Mouse (Mus musculus) intestine, embryonic 15.5 days (tissue): ENCODE results near the gene Kcne1l. TPM values are rescaled to one million over a fixed set of nuclear protein-coding genes. Genes with fewer than 3 reads are reported as not detected.

Source experiments
- ATAC-seq: fragments of 200-750 bp; cut with Nextera tagmentation; 2 replicates; pipeline ENCODE4 v1.8.0; 2017; ENCODE audit warnings: moderate TSS enrichment, moderate library complexity
- H3K27ac ChIP-seq: fragments of 300-500 bp; sonication (generic); 2 replicates; pipeline ENCODE4 v1.5.1; 2015; ENCODE audit warnings: mild to moderate bottlenecking, inconsistent platforms
- H3K27me3 ChIP-seq: fragments of 300-500 bp; sonication (generic); replicated peaks from 2 replicates; pipeline ENCODE4 v1.6.1; 2015; ENCODE audit warnings: inconsistent platforms
- H3K36me3 ChIP-seq: fragments of 300-500 bp; sonication (generic); 2 replicates; pipeline ENCODE4 v1.6.1; 2015; ENCODE audit warnings: inconsistent platforms
- H3K4me1 ChIP-seq: fragments of 300-500 bp; sonication (generic); replicated peaks from 2 replicates; pipeline ENCODE4 v1.6.1; 2015; ENCODE audit warnings: inconsistent platforms
- H3K4me2 ChIP-seq: fragments of 300-500 bp; sonication (generic); replicated peaks from 2 replicates; pipeline ENCODE4 v1.6.1; 2015; ENCODE audit warnings: mild to moderate bottlenecking, inconsistent platforms
- H3K4me3 ChIP-seq: fragments of 300-500 bp; sonication (generic); replicated peaks from 2 replicates; pipeline ENCODE4 v1.5.1; 2015; ENCODE audit warnings: inconsistent platforms
- H3K9ac ChIP-seq: fragments of 300-500 bp; sonication (generic); 2 replicates; pipeline ENCODE4 v1.6.1; 2015; ENCODE audit warnings: inconsistent platforms
- H3K9me3 ChIP-seq: fragments of 300-500 bp; sonication (generic); 2 replicates; pipeline ENCODE4 v1.6.1; 2016; ENCODE audit warnings: inconsistent platforms
- WGBS: fragments of 180-500 bp; shearing (Covaris S2); methylation state at CpG from one replicate; pipeline ENCODE4 v1.1.7; 2015; 5-methylcytosine and 5-hydroxymethylcytosine counted together
- polyA plus RNA-seq: library from polyadenylated mRNA; unstranded; fragments of >200 nt; fragmentation: Nextera tagmentation; extraction: Ambion mirVana; gene quantifications from 2 replicates; pipeline ENCODE4 v1.2.1, GENCODE M21; 2015

Gene Kcne1l
- polyA plus RNA-seq: 30.2 and 35.5 TPM in 2 replicates

DNA sequence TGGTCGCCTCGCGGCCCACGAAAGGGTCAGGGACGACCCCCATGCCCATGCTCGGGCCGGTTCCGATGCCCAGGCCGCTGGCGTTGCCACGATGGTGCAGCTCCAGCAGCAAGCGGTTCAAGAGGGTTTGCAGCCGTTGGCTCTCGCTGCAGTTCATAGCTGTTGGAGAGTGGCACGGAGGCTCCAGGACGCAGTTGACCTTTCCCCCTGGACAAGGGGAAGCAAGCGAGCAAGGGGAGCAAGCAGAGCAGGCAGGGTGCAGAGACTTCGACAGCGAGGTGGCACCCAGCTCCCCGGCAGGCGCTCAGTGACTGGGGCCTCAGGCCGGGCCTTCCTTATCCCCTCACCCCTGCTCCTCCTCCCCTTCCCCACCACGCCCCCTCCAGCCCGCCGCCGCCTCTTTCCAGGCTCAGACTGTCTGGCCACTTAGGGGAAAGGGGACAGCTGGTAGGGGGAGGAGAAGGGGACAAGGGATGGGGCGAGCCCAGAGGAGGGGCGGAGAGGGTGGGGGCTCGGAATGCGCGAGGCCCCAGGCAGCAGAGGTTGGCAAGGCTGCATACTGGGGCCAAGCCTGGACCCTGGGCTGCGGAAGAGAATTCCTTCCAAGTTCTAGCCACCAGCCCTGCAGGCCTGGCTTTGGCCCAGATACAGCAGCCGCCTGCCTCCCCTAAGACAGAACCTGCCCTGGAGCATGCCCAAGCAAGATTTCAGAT, at the start of gene Kcne1l:
Gene Kcne1l, minus strand, starts transcription at position 426 of the 713 bp plus-strand sequence.
- no peak within 1 kb of the TSS for H3K9ac ChIP-seq
- H3K9me3 ChIP-seq: no peaks in the 10 kb centered on the region
- H3K4me1 ChIP-seq: peaks cover 3% of the 10 kb centered on the region; the same call in 1 of the 2 replicates
- H3K27me3 ChIP-seq: peaks cover 10% of the 10 kb centered on the region
- H3K27ac ChIP-seq: no peak within 1 kb of the TSS
- 46% methylated on average over 28 of the region's 33 CpGs for WGBS
- peak within 1 kb of the TSS; percentile 29 for H3K4me3 ChIP-seq
- peak within 1 kb of the TSS; percentile 57 for H3K4me2 ChIP-seq
- ATAC-seq: peak; percentile 73
- no peaks in the 10 kb centered on the region for H3K36me3 ChIP-seq

DNA sequence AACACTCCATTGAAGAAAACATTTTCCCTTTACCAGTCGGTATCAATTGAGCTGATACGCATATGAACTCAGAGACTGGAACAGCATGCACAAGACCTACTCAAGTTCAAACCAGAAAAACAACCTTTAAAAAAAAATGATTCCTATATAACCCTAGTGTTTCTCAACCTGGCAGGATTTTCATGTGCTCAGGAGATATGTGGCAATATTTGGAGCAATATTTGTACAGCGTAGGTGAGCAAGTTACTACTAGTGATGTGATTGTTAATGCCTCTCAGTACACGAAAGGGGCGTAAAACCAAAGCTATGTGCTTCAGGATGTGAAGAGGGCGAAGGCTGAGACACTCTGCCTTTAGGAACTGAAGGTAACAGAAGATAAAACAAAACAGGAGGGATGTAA, 30.1 kb upstream of the Kcne1l start:
- WGBS: 92% methylated on average over 6 of the region's 6 CpGs
- no peaks in the 10 kb centered on the region for H3K36me3 ChIP-seq
- no peaks in the 10 kb centered on the region for H3K27me3 ChIP-seq
- H3K9ac ChIP-seq: no peak overlapping the region
- H3K4me1 ChIP-seq: no peaks in the 10 kb centered on the region
- no peak overlapping the region for H3K27ac ChIP-seq
- H3K4me3 ChIP-seq: no peak overlapping the region
- ATAC-seq: no peak
- H3K9me3 ChIP-seq: no peaks in the 10 kb centered on the region
- no peak overlapping the region for H3K4me2 ChIP-seq

DNA sequence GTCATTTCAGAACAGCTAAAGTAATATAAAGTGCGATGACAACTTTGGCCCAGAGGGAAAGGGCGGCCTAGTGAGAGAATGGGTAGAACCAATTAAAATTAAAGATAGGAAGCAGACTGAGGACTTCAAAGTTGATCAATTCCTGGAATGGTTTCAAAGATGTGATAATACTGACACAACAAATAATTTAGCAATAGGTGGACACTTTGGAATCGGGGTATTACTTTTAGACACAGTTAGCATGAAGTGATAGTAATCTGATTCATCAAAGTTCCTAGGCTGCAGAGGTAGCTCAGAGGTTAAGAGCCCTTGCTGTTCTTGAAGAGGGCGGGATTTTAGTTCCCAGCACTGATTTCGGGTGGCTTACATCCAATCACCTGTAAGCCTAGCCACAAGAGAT, 29.4 kb upstream of the Kcne1l start:
- H3K4me3 ChIP-seq: no peak overlapping the region
- H3K27me3 ChIP-seq: no peaks in the 10 kb centered on the region
- no peak overlapping the region for H3K4me2 ChIP-seq
- no peaks in the 10 kb centered on the region for H3K4me1 ChIP-seq
- no peaks in the 10 kb centered on the region for H3K36me3 ChIP-seq
- ATAC-seq: no peak
- H3K9me3 ChIP-seq: no peaks in the 10 kb centered on the region
- WGBS: 89% methylated on average over 5 of the region's 5 CpGs
- no peak overlapping the region for H3K27ac ChIP-seq
- no peak overlapping the region for H3K9ac ChIP-seq

DNA sequence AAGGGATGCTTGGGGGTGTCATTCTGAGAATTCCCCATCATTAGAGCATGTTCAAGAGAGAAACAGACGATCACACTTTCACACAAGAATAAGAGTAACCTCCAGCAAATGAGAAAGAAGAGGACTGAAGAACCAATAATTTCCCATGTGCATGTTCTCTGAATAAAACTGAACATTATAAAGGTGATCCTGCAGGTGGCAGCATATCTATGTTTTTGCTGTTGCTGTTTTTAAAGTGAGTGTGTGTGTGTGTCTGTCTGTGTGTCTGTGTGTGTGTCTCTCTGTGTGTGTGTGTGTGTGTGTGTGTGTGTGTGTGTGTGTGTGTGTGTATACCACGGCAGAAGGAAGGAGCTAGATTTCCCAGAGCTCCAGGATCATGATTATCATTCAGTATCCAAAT, 19.7 kb upstream of the Kcne1l start:
- Histone ChIP-seq H3K9ac (no peak overlapping the region), H3K4me1 (no peaks in the 10 kb centered on the region), H3K27ac (no peak overlapping the region), H3K27me3 (no peaks in the 10 kb centered on the region), H3K4me2 (no peak overlapping the region), H3K36me3 (no peaks in the 10 kb centered on the region), H3K4me3 (no peak overlapping the region), H3K9me3 (no peaks in the 10 kb centered on the region)
- WGBS: 69% methylated on average over 2 of the region's 2 CpGs
- ATAC-seq: no peak

DNA sequence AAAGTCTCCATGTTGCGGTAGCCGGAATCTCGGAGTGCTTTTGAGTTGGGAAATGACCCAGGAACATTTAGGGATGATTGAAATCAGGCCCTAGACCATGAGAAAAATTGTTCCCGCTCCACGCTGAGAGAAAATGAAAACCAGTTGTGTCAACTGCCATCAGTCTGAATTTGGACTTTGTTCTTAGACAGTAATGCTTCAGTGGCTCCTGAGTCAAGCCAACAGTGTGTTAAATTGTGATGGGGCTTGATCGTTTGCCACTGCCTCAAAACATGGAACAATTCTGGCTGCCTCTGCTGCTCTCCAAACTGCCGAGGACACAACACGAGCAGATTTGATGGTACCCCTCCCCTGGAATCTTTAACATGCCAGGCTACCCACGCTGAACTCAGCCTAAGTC, 10.0 kb upstream of the Kcne1l start:
- H3K27ac ChIP-seq: no peak overlapping the region
- 83% methylated on average over 9 of the region's 9 CpGs for WGBS

DNA sequence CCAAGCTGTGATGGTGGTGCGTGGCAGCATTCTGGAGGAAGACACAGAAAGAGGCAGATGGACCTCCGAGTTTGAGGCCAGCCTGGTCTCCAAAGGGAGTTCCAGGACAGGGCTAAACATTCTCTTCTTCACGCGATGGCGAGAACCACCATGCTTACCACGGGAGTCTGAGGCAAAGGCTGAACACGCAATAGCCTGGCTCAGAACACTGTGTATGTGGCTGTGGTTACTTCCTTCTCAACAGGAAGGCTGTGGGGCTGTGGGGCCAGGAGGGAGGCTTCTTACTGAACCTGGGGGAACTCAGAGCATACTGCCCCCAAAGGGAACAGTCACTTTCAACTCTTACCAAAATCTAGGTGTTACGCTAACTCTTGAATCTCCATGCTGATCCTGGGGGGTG, 9.2 kb upstream of the Kcne1l start:
- H3K4me3 ChIP-seq: no peak overlapping the region
- no peaks in the 10 kb centered on the region for H3K9me3 ChIP-seq
- 83% methylated on average over 8 of the region's 8 CpGs for WGBS
- H3K4me1 ChIP-seq: no peaks in the 10 kb centered on the region
- H3K27ac ChIP-seq: no peak overlapping the region
- ATAC-seq: no peak
- H3K4me2 ChIP-seq: no peak overlapping the region
- no peaks in the 10 kb centered on the region for H3K36me3 ChIP-seq
- H3K9ac ChIP-seq: no peak overlapping the region
- no peaks in the 10 kb centered on the region for H3K27me3 ChIP-seq

More for the DNA sequence above, 10.0 kb upstream of the Kcne1l start:
- no peaks in the 10 kb centered on the region for H3K27me3 ChIP-seq
- no peaks in the 10 kb centered on the region for H3K4me1 ChIP-seq
- H3K36me3 ChIP-seq: no peaks in the 10 kb centered on the region
- no peaks in the 10 kb centered on the region for H3K9me3 ChIP-seq
- no peak overlapping the region for H3K9ac ChIP-seq
- ATAC-seq: no peak
- no peak overlapping the region for H3K4me3 ChIP-seq
- no peak overlapping the region for H3K4me2 ChIP-seq

DNA sequence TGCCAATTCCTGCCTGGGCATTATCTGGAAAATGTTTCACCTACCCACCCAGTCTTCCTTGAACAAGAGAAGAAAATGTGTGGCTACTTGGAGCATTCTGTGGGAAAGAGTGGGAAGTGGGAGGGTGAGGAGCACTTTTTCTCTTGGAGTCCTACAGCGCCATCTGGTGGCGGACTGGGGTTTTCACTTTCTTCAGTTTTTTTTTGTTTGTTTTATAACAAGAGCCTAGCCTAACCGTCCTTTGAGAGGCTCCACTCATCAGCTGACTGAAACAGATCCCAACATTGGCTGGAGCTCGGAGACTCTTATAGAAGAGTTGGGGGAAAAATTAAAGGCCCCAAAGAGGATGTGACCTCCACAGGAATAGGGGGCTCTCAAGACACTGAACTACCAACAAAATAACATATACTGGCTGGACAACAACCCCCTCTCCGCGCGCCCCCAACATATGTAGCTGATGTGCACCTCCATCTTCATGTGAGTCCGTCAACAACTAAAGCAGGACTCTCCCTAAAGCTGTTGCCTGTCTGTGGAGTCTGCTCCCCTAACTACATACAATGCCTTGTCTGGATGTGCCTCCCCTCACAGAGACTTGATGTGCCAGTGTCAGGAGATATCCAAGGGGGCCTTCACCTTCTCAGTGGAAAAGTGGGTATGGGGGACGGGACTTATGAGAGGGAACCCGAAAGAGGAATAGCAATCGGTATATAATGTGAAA, 8.4 kb upstream of the Kcne1l start:
- Histone ChIP-seq H3K36me3 (no peaks in the 10 kb centered on the region), H3K27ac (no peak overlapping the region), H3K9ac (no peak overlapping the region), H3K9me3 (no peaks in the 10 kb centered on the region), H3K4me3 (no peak overlapping the region), H3K4me1 (no peaks in the 10 kb centered on the region), H3K27me3 (no peaks in the 10 kb centered on the region), H3K4me2 (no peak overlapping the region)
- ATAC-seq: no peak
- WGBS: 53% methylated on average over 11 of the region's 11 CpGs

DNA sequence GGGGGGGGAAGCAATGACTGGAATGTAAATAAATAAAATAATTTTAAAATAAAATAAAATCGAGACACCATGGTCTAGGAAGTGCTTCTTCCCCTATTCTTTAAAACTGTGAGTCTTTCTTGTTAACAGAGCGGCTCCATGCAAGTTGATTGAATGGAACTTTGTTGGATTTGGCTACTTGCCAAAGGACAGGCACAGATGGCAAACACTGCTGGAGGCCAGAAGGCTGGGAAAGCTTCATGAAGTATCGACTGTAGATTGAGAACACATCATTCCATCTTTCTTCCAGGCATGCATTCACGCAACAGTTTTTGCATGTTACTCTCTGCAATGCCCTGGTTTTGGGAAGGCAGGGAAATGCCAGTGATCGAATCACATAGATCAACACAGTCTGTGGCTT, 4.3 kb upstream of the Kcne1l start:
- peak; percentile 63; the same call in 1 of the 2 replicates for ATAC-seq
- 57% methylated on average over 5 of the region's 5 CpGs for WGBS

DNA sequence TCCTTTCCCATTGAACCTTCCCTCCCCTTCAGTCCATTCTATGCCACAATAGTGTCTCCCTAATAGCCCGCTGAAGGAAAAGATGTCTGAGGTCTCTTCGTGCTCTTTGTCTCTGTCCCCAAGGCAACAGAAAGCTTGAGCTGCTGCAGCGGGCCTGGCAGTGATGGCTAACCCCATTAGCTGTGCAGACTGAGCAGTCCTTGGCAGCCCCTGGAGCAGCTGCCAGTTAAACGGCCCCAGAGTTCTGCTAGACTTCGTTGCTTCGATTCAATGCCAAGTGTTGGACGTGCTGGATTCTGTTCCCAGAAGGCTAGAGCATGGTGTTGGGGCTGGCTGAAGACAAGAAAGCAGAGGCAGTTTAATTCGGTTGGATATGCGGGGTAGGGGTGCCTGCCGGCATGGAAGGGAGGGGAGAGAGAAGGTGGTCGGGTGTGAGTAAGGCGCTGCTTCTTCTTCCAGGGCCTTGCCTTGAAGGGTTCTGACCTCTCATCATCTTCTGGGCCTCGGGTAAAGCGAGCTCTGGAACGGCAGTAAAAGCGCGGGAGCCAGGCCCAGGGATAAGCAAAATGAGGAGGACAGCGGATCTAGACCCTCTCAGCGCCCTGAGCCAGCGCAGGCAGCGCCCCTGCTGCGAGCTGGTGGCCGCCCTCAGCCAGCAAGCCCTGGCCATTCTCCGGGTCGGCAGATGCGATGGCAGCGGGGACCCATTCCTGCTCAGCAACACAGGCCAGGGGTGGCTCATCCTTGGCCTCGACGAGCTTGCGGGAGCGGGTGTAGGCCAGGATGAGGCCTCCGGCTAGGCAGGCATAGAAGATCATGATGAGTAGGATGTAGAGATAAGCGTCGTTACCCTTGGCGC, 855 bp downstream of the Kcne1l start:
- ATAC-seq: peak; percentile 56
- peak overlapping the region; percentile 29 for H3K4me3 ChIP-seq
- H3K27me3 ChIP-seq: peaks cover 10% of the 10 kb centered on the region
- 49% methylated on average over 35 of the region's 35 CpGs for WGBS
- peaks cover 3% of the 10 kb centered on the region; the same call in 1 of the 2 replicates for H3K4me1 ChIP-seq
- peak overlapping the region; percentile 57 for H3K4me2 ChIP-seq
- no peaks in the 10 kb centered on the region for H3K9me3 ChIP-seq
- H3K36me3 ChIP-seq: no peaks in the 10 kb centered on the region
- H3K27ac ChIP-seq: no peak overlapping the region
- H3K9ac ChIP-seq: no peak overlapping the region

More for the DNA sequence above, 4.3 kb upstream of the Kcne1l start:
- H3K4me3 ChIP-seq: no peak overlapping the region
- peaks cover 3% of the 10 kb centered on the region; the same call in 1 of the 2 replicates for H3K4me1 ChIP-seq
- H3K36me3 ChIP-seq: no peaks in the 10 kb centered on the region
- H3K9ac ChIP-seq: no peak overlapping the region
- no peak overlapping the region for H3K4me2 ChIP-seq
- no peak overlapping the region for H3K27ac ChIP-seq
- peaks cover 7% of the 10 kb centered on the region; the same call in 1 of the 2 replicates for H3K27me3 ChIP-seq
- H3K9me3 ChIP-seq: no peaks in the 10 kb centered on the region

DNA sequence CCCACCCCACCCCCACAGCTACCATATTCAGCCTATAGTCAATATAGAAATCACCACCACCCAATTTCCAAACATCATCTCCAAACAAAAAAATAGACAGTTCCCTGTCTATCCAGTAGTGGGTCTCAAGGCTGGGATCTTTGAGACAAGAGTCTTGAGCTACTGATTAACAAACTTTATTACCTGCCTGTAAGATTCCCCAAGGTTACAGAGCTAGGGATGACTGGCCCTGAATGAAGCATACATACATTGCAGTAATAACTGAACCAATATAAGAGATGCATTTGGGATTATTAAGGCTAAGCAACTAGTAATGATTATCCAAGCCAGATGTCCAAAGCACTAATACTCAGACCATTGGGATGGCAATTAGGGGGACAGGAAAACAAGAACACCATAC, 1.5 kb downstream of the Kcne1l start:
- Histone ChIP-seq H3K27ac (no peak overlapping the region), H3K36me3 (no peaks in the 10 kb centered on the region), H3K4me2 (peak overlapping the region; percentile 57; the same call in 1 of the 2 replicates), H3K9ac (no peak overlapping the region), H3K27me3 (peaks cover 10% of the 10 kb centered on the region), H3K4me1 (peaks cover 3% of the 10 kb centered on the region; the same call in 1 of the 2 replicates), H3K4me3 (no peak overlapping the region), H3K9me3 (no peaks in the 10 kb centered on the region)
- peak; percentile 82 for ATAC-seq

DNA sequence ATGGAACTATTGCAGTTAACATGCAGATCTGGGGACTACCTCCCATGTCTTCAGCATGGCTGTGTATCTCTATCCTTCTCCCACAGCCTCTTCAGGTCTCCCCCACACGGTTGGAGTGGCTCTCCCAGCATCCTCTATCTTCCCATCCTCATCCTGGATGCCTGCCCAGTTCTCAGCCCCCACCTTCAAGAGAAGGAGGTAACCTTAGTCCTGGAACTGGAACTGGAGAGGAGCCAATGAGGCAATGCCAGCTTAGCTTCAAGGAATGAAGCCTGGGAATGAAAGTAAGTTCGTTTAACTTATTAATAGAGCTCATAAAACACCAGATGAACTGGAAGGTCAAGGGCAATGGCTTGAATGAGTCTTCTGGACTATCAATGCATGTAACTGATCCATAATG, 2.6 kb downstream of the Kcne1l start:
- Histone ChIP-seq H3K9ac (no peak overlapping the region), H3K4me3 (no peak overlapping the region), H3K27ac (no peak overlapping the region), H3K4me2 (no peak overlapping the region), H3K36me3 (no peaks in the 10 kb centered on the region), H3K9me3 (no peaks in the 10 kb centered on the region), H3K4me1 (peaks cover 3% of the 10 kb centered on the region; the same call in 1 of the 2 replicates), H3K27me3 (peaks cover 10% of the 10 kb centered on the region)
- WGBS: 37% methylated on average over 2 of the region's 2 CpGs
- no peak for ATAC-seq

DNA sequence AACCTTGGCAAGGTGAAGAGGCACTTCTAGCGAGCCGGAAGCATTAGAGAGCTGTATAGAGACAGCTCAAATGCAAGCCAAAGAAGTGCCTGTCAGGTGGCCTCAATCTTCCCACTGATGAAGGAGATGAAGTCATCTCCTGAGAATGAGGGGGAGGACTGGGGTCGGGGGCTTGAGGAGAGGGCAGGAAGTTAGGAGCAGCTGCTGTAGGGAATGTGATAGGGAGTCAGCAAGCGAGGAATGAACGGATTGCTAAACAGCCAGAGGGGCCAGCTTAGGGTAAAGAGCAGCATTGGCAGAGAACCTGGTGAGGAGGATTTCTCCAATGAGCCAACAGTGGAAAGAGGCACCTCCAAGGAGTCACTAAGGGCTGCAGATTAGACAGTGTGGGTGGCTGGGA, 20.2 kb downstream of the Kcne1l start:
- WGBS: 43% methylated on average over 5 of the region's 5 CpGs
- no peak for ATAC-seq
- H3K4me3 ChIP-seq: no peak overlapping the region

More for the DNA sequence above, 20.2 kb downstream of the Kcne1l start:
- H3K9ac ChIP-seq: no peak overlapping the region
- no peaks in the 10 kb centered on the region for H3K27me3 ChIP-seq
- H3K27ac ChIP-seq: no peak overlapping the region
- H3K9me3 ChIP-seq: no peaks in the 10 kb centered on the region
- no peaks in the 10 kb centered on the region for H3K4me1 ChIP-seq
- H3K4me2 ChIP-seq: no peak overlapping the region
- H3K36me3 ChIP-seq: no peaks in the 10 kb centered on the region
